Mouse (Mus musculus) hindbrain, embryonic 14.5 days (tissue): ENCODE measurements around the gene Coil. TPM values are rescaled to one million over a fixed set of nuclear protein-coding genes. Genes with fewer than 3 reads are reported as not detected.
"Not testable (repeated sequence)": the region's sequence is repeated elsewhere in the genome, so short reads cannot be mapped to it uniquely, and the experiment has no call there.

Experiments
- ATAC-seq: fragments of 200-750 bp; cut with Nextera tagmentation; 2 replicates; pipeline ENCODE4 v1.8.0; 2017; ENCODE audit warnings: moderate number of reproducible peaks, mild to moderate bottlenecking, moderate TSS enrichment, moderate library complexity; ENCODE audit not compliant: low FRiP score
- DNase-seq: peaks from one replicate; pipeline ENCODE4 v3.0.0-alpha.2; 2015; ENCODE audit warnings: low spot score
- H3K27ac ChIP-seq: fragments of 300-500 bp; sonication (generic); 2 replicates; pipeline ENCODE4 v1.5.1; 2014; ENCODE audit warnings: mild to moderate bottlenecking, moderate library complexity
- H3K27me3 ChIP-seq: fragments of 300-500 bp; sonication (generic); 2 replicates; pipeline ENCODE4 v1.6.1; 2014; ENCODE audit warnings: mild to moderate bottlenecking, low read length, mixed read lengths; ENCODE audit not compliant: control insufficient read depth, insufficient read depth
- H3K36me3 ChIP-seq: fragments of 300-500 bp; sonication (generic); replicated peaks from 2 replicates; pipeline ENCODE4 v1.6.1; 2014; ENCODE audit not compliant: control insufficient read depth, insufficient read depth
- H3K4me1 ChIP-seq: fragments of 300-500 bp; sonication (generic); replicated peaks from 2 replicates; pipeline ENCODE4 v1.6.1; 2014; ENCODE audit warnings: antibody characterized with exemption, low read length, mixed read lengths; ENCODE audit not compliant: control insufficient read depth, insufficient read depth
- H3K4me2 ChIP-seq: fragments of 300-500 bp; sonication (generic); replicated peaks from 2 replicates; pipeline ENCODE4 v1.6.1; 2014; ENCODE audit warnings: mild to moderate bottlenecking, moderate library complexity
- H3K4me3 ChIP-seq: fragments of 300-500 bp; sonication (generic); replicated peaks from 2 replicates; pipeline ENCODE4 v1.5.1; 2014; ENCODE audit warnings: mild to moderate bottlenecking, low read length
- H3K9ac ChIP-seq: fragments of 300-500 bp; sonication (generic); 2 replicates; pipeline ENCODE4 v1.6.1; 2014
- H3K9me3 ChIP-seq: fragments of 300-500 bp; sonication (generic); 2 replicates; pipeline ENCODE4 v1.6.1; 2016; ENCODE audit warnings: low read length; ENCODE audit not compliant: control insufficient read depth
- WGBS: fragments of 180-500 bp; shearing (Covaris S2); extraction: QIAGEN DNeasy Blood & Tissue Kit; methylation state at CpG from one replicate; pipeline ENCODE4 v1.1.7; 2014; 5-methylcytosine and 5-hydroxymethylcytosine counted together
- polyA plus RNA-seq: library from polyadenylated mRNA; unstranded; fragments of >200 nt; fragmentation: Nextera tagmentation; extraction: Ambion mirVana; gene quantifications from 2 replicates; pipeline ENCODE4 v1.2.1, GENCODE M21; 2014

The Coil gene
- polyA plus RNA-seq, 1 experiment from 2014 or later = 16.9 TPM

- H3K4me1 ChIP-seq, ATAC-seq, H3K4me3 ChIP-seq, H3K9ac ChIP-seq, H3K9me3 ChIP-seq, DNase-seq, H3K4me2 ChIP-seq, H3K27ac ChIP-seq, H3K27me3 ChIP-seq: not testable (repeated sequence)
- WGBS = 94% methylated on average over 6 of the region's 7 CpGs
- H3K36me3 ChIP-seq = peaks cover 95% of the 10 kb centered on the region
These were observed 71.0 kb downstream of the Coil start for GRCm38 (mm10) chr11:89041073-89041472.

Other genes with a start within 250 kb of the Coil start
- 26.0 and 26.6 TPM in 2 replicates for gene Akap1, start 105.7 kb upstream of the Coil start, polyA plus RNA-seq
- 28.7 and 34.7 TPM in 2 replicates for gene Scpep1, start 14.8 kb upstream of the Coil start, polyA plus RNA-seq
- not detected in 2 replicates for gene Elobl, start 3.3 kb upstream of the Coil start, polyA plus RNA-seq
- 2.1 and 4.3 TPM in 2 replicates for gene Trim25, start 29.1 kb downstream of the Coil start, polyA plus RNA-seq
- 16.3 and 16.7 TPM in 2 replicates for gene Dgke, start 96.6 kb downstream of the Coil start, polyA plus RNA-seq
- gene Gm525, start 103.6 kb downstream of the Coil start, polyA plus RNA-seq = not detected in 2 replicates